Mouse (Mus musculus): ENCODE data around the gene Gm2016.
"Not testable (repeated sequence)": the region's sequence is repeated elsewhere in the genome, so short reads cannot be mapped to it uniquely, and the experiment has no call there.

Gm2016 gene

DNA sequence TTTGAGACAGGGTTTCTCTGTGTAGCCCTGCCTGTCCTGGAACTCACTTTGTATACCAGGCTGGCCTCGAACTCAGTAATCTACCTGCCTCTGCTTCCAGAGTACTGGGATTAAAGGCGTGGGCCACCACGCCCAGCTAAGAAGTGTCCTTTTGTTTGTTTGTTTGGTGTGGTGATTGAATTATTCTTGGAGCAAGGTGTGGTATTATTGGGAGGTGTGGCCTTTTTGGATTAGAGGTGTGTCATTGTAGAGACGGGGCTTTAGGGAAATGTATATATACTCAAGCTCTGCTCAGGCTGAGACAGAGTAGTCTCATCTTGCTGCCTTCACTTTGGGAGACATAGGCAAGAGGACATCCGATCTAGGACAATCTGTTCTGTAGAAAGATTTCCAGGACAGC, at the start of gene Gm2016:
Gene Gm2016 (plus strand): TSS at position 301 of the 400 bp plus-strand sequence.
- not testable (repeated sequence) for DNase-seq (ENCODE audit: low read depth, low spot score)

DNA sequence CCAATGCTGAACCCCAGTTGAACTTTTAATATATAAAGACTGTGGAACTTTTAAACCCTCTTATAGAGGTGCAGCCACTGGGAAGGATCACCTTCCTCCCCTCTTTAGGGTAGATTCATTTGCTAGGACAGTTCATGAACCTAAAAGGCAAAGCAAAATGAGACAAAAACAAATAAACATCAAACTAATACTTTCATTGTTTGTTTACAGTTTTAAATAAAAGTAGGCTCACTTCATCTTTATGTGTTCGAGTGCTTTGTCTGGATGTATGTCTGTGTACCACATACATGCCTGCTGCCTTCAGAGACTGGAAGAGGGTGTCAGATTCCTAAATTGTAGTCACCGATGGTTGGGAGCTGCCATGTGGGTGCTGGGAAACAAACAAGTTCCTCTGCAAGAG, 31.6 kb upstream of the Gm2016 start, which contains the start of gene Gm2001:
Gene Gm2001 (minus strand): TSS at position 101 of the 400 bp plus-strand sequence.
- not testable (repeated sequence) for DNase-seq (ENCODE audit: low read depth, low spot score)

DNA sequence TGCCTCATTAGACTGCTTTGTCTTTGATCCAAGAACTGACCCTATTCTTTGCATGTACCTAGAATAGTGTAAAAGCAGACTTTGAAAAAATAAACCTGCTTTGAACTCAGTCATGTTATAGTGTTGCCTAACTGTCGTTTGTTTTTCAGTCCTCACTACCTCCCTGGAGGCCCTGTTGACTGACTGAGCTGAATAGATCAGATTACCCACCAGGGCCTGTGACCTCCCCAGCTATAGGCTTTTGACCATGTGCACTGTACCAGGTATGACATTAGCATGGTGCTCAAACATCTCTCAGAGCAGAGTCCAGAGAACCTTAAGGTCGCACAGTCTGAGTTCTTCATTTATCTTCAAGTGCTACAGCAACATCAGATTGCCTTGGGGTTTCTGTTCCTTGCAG, 23.2 kb upstream of the Gm2016 start:
- DNase-seq (ENCODE audit: low read depth, low spot score), result not testable (repeated sequence)

DNA sequence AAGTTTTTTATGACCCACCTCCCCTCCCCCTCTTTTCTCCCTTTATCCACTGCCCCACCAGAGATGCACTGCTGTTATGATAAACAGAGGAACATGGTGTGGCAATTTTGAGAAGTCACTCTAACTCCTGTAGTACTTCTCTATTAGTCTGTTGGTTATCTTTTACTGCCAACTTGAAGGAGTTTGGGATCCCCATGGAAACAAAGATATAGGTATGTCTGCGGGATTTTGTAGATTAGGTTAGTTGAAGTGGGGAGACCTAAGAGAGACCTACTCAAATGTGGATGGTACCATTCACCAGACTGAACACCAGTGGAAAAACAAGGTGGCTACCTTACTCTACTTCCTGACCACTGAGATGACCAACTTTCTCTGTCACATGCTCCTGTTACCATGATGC, 17.8 kb upstream of the Gm2016 start:
- DNase-seq (ENCODE audit: low read depth, low spot score), result not testable (repeated sequence)

DNA sequence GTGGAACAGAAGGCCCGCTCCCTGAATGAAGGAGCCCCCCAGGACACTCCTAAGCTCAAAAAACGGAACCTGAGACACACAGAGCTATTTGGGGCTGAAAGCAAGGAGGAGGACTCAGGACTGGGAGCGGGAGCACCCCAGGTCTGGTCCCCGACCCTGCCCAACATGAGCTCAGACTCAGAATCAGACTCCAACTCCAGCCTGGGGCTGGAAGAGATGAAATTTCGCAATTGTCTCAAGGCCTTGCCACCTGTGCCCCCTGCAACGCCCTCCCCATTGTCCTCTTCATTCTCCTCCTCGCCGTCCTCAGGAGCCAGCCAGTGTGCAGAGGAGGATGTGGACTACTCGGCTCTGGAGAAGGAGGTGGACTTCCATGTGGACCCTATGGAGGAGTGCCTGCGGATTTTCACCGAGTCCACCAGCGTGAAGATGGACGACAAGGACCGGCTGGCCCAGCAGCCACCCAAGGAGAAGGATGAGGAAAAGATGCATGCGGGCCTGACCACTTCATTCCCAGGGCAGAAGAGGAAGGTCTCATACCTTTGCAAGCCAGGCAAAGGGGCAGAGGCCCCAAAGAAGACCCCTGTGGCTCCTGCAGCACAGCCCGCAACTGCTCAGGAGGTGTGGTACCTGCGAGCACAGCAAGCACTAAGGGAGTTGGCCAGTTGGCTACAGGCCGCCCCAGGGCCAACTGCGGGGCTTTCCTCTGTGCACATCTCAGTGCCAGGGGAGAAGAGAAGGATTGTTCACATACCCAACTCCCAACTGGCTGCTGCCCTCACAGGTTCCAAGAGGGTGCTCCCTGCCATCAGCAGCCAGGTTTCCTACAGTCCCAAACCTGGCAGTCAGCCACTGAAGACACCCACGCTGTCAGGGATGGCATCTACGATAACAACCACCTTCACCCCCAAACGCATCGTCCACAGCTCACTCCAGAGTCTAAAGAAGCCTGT, 11.9 kb upstream of the Gm2016 start:
- not testable (repeated sequence) for DNase-seq (ENCODE audit: low read depth, low spot score)

DNA sequence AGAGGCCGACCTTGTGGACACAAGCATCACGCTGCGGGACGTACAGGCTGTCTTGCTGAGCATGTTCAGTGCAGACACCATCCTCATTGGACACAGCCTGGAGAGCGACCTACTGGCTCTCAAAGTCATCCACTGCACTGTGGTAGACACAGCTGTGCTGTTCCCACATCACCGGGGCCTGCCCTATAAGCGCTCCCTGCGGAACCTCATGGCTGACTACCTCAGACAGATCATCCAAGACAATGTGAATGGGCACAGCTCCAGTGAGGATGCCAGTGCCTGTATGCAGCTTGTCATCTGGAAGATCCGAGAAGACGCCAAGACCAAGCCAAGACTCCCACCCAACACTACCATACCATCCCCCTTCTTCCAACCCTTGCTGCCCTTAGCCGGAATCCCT, 10.2 kb upstream of the Gm2016 start:
- DNase-seq (ENCODE audit: low read depth, low spot score), result not testable (repeated sequence)

DNA sequence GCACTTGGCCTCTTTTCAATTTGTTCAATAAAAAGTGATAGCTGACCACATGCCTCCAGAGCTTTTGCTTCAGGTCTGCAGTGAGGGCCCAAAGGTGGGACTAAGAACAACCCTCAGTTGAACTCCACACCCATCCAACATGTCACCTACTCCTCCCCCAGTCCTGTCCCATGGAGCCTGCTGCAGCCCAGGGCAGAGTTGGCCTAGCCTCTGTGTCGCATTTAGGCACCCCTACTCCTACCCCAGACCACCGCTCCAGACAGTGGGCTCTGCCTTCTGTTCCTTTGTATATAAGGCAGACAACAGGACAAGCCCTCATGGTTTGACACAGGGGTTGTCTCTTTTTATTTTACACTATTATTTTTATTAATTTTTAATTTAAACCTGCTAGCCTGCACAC, 9.8 kb upstream of the Gm2016 start:
- not testable (repeated sequence) for DNase-seq (ENCODE audit: low read depth, low spot score)

DNA sequence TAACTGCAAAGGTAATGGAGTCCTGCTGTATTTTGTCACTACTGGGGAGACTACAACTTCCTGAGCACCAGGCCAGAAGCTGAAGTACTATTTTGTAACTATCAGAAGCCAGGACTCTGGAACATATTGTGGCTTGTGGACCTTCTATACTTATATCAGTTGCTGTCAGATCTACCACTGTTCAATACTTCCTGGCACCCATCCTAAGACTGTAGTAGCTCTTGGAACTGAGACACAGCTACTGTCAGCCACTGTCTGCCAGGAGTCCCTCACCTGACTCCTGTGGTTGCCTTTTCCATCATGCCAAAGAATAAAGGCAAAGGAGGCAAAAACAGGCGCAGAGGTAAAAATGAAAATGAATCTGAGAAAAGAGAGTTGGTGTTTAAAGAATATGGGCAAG, 21.2 kb downstream of the Gm2016 start, which contains the start of gene Gm2022:
Gene Gm2022 (plus strand): TSS at position 301 of the 400 bp plus-strand sequence.
- not testable (repeated sequence) for DNase-seq (ENCODE audit: low read depth, low spot score)

DNA sequence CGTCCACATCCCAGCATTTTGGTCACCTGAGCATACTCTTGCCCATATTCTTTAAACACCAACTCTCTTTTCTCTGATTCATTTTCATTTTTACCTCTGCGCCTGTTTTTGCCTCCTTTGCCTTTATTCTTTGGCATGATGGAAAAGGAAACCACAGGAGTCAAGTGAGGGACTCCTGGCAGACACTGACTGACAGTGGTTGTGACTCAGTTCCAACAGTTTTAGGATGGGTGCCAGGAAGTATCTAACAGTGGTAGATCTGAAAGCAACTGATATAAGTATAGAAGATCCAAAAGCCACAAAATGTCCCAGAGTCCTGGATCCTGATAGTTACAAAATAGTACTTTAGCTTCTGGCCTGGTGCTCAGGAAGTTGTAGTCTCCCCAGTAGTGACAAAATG, 45.8 kb downstream of the Gm2016 start, which contains the start of gene Gm2035:
Gene Gm2035 (minus strand): TSS at position 137 of the 400 bp plus-strand sequence.
- peak; percentile 0 for DNase-seq (ENCODE audit: low read depth, low spot score)

Measured in brain, adult 2 months (tissue).